Mouse (Mus musculus): ENCODE data around the gene Sik2.

DNA sequence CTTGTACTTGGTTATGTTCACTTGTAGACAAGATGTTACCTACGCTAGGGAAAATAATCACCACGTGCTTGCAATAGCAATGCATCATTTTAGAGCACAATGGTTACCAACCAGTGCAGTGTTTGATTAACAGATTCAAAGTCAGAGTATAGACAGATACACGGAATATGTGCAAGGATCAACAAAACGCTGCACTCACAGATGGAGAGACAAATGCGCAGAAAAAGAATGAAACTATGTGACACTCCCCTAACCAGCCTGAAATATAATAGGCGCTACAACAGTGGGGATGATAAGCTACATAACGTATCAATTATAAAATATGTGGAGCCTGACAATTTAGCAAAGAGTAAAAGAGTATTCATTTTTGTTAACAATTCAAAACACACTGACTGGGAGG lies 34.2 kb downstream of the Sik2 start:
- TF ChIP-seq POLR2A (IDR thresholded peaks at IDR 0.05; ENCODE audit: low read depth, low read length) (no peak), CTCF (IDR thresholded peaks at IDR 0.05; ENCODE audit: extremely low read depth, insufficient read depth, insufficient read length, insufficient replicate concordance) (no peak)

Measured in spleen, adult 2 months (tissue).